Mouse (Mus musculus) left cerebral cortex, postnatal 36 days (tissue): ENCODE data around the gene Mslnl. TPM values are rescaled to one million over a fixed set of nuclear protein-coding genes. Genes with fewer than 3 reads are reported as not detected.

Experiments used
- DNase-seq, 2 experiments: peaks; one replicate each; pipeline ENCODE4 v3.0.0; 2021 to 2022; ENCODE audit warnings: low spot score in 2 of 2, mixed read lengths in 1 of 2
- intact Hi-C: fragments of 180-260 bp; cut with DNase I; formaldehyde crosslinking; loops from one replicate; pipeline ENCODE4 v1.15.1; 2025
- total RNA-seq, 2 experiments: library from RNA; stranded (reverse); gene quantifications; 2 replicates each; pipeline ENCODE4 v1.2.3; 2021

Mslnl gene
- total RNA-seq: under 1 TPM; 0.35 to 0.39 TPM

DNA sequence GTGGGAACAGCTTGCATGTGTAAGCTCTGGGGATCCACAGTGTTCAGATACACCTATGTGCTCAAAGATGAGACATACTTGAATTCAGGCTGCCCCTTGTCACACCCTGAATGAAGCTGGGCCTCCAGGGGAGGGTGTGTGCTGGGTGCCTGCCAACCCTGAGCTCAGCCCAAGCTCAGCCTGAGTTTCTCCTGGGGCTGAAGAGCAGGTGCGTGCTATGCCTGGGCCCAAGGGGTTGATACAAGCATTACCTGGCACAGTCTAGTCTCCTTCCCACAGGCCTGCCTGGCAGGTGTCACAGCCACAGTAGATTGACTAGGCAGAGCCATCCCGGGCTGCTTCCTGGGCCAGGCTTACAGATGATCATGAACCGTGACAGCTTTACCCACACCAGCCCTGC, at the start of gene Mslnl:
TSS of gene Mslnl (plus strand) at position 298 of the 400 bp plus-strand sequence.
- intact Hi-C loops: no loop called here
- no peak for DNase-seq

DNA sequence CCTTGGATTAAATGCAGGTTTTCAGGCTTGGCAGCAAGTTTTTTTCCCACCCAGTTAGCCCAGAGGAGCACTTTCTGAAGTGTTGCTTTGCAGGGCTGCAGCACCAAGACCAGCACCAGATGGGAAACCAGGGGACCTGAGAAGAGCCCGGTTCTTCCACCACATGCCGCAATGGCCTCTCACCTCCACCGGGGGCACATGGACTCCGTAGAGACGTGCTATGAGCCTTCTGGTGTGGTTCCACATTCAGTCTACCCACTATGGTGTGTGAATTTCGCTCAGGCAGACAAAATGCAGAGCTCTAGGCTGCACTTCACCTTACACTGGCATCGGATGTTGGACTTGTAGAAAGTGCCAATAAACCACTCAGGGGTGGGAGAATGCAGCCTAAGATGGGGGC, 49.5 kb upstream of the Mslnl start:
- intact Hi-C loops: no loop called here

DNA sequence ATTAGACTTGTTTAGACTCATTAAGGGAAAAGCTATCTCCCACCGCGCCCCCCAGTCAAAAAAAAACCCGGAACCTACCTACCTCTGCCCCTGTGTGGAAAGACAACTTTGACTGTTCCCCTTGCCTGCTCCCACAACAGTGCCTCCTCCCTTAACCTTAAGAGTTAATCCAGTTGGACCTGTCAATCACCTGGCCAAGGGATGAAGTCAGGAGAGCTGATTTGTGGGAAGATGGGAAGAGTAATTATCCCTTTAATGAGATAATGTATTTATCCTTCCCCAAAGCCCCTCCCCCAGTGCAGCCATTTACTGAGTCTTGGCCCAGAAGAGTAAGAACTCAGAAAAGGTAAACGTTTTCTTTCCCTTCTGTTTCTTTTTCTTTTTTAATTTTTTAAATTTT, 46.9 kb upstream of the Mslnl start:
- intact Hi-C loops: no loop called here
- DNase-seq: no peak

More for the DNA sequence above, 49.5 kb upstream of the Mslnl start:
- no peak for DNase-seq

DNA sequence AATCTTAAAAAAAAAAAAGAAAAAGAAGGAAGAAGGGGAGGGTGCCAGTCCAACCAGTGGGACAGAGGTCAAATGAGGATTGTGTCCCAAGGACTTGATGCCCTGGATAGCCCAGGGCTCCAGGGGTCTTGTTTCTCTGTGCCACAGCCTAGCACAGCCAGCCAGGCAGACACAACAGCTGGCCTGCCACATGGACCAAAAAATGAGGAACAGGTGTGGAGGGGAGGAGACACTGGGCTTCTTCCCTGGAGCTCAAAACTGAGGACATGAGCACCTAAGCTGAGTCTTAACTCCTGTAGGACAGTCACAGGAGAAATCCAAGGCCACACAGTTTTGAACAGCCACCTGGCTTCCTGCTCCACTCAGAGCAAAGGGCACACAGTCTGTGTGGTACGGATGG, 39.6 kb upstream of the Mslnl start:
- intact Hi-C loops: loop anchor here (2.0 to 10.0 kb wide), 2 partner anchors 127 to 301 kb away; no protein-coding TSS in a partner anchor

DNA sequence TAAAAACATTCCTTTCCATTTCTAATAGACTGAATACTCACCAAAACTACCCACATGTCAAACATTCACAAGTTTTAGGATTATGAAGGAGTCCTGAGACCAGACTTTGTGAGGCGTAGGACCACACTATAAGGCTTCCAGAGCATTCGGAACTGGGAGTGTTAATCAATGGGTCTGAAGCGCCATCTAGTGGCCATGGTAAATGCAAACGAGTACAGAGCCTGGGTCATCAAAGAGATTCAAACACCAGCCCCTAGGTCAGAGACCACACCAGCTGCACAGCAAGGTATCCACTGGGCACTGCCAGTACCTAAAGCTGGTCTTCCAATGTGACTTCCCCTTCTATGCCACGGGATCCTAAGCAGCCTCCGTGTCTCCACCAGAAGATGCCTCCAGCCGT, 37.4 kb upstream of the Mslnl start:
- intact Hi-C loops: loop anchor here (2.0 to 10.0 kb wide), 2 partner anchors 190 to 304 kb away; no protein-coding TSS in a partner anchor
- peak; percentile 65 to 81 for DNase-seq

More for the DNA sequence above, 39.6 kb upstream of the Mslnl start:
- no peak for DNase-seq

DNA sequence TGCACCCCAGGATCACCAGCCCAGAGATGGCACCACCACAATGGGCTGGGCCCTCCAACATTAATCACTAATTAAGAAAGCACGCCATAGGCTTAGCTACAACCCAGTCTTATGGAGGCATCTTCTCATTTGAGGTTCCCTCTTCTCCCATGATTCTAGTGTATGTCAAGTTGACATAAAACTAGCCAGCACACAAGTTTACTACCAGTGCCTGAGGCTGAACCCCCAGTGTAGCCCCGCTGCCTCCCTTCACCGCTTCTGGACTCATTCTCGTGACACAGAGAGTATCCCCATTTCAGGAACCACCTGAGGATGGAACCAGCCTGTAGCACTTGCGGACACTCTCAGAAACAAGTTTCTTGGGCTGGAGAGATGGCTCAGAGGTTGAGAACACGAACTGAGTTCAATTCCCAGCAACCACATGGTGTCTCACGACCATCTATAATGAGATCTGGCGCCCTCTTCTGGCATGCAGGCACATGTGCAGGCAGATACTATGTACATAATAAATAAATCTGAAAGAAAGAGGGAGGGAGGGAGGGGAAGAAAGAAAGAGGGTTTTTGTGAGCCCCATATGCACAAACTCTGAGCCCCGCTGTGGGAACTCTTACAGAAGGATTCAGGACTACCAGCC, 34.9 kb upstream of the Mslnl start:
- intact Hi-C loops: no loop called here

DNA sequence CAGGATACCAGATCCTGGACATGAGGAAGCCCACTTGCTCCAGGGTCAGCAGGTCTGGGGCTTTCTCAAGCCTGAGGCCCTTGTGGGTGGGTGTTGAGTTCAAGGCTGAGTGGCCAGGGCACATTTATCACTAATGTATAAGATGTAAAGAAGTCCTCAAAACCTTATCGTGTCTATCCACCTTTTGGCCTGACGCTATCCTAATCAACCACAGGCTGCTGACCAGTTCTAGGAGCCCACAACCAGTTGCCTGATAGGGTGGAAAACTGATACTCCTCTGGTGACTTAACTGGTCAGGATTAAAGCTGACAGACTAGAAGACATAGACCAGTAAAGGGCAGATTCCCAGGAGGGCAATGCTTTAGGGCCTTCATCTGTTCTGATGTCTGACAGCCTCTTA, 25.8 kb upstream of the Mslnl start:
- intact Hi-C loops: no loop called here
- DNase-seq: no peak

More for the DNA sequence above, 34.9 kb upstream of the Mslnl start:
- no peak for DNase-seq

DNA sequence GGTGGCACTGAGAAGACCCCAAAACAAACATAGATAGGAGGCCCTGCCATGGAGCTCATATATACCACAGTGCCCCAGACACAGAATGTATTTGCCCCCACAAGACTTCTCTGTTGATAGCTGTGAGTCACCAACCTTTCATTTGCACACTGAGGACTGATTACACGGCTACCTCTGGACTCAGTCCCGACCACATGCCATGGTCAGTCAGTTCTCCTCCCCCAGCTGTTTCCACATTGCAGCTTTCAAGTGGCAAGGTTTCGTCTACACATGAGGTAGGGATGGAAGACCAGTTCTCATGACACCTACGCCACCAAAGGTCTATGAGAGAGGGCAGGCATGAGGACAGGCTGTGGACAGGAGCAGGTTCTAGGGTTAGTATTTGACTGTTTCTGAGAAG, 24.7 kb upstream of the Mslnl start:
- DNase-seq: no peak
- intact Hi-C loops: no loop called here

DNA sequence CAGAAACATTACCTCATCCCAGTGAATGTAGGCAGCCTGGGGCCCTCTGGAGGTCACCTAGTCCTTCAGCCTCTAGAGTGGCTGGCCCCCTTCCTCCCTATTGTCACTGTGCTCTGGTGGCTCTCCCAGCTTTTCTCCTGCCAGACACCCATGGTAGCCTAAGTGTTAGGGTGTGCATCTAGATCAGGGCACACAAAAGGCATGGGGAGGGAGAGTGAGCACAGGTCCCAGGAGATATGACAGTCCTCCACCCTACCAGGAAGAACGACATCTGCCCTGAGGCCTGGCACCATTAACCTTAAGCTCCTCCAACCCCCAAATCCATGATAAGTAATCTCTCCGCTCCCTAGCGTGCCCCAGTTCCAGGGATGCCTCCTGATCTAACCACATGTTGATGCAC, 20.2 kb upstream of the Mslnl start:
- DNase-seq: no peak
- intact Hi-C loops: no loop called here

DNA sequence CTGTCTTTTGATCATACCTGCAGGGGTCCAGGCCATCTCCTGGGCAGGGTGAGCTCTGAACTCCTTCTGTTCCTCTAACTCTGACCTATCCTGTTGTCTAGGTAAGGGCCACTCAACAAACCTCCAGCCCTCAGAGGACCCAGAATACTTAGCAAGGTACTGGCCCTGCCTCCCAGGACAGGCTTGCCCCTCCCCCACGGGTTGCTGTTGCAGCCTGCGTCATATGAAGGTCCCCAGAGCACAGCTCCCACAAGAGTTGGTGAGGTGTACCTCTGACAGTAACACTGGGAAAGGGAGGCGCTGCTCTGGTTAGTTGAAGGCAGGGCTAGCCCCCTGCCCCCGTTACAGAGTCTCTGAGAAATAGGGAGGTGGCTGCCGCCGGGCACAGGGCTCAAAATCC, 19.7 kb upstream of the Mslnl start:
- intact Hi-C loops: no loop called here
- DNase-seq: no peak

DNA sequence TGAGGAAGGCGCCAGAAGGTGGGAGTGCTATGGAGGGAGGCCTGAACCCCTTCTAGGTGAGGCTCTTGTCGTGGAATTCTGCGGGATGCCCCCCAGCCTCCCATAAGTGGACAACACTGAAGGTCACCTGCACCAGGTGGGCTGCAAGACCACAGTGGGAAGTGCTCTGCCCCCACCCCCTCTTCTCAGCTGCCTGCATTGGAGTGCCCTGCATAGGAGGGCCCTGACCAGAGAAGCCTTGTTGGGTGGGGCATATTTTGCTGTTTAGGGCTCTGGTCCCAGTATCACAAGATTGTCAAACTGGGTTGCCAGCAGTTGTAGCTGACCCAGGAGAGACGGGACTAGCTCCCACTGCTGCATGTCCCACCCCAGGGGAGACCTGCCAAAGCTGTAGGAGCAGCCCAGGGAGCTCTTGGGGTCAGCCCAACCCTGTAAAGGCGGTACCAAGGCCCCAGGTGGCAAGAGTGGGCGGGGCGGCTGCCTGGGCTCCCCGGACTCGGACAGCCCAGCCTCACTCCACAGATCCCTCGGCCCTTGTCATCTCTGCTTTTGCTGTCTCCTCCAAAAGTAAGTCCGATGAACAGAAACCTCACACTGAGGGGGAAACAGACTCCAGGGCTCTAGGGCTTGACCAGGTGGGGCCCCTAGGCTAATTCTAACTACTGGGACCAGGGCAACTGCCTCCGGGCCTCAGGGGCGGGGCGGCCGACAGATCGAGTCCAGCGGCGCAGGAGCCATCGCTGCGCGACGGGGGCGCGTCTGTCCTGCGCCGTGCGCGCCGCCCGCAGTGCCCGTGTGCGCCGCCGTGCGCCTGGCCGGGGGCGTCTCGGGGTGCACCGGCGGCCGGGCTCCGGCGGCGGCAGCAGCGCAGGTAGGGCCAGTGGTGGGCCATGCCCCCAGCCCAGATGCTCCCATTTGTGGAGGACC, 18.9 kb upstream of the Mslnl start, which contains the start of gene Gng13:
TSS of gene Gng13 (plus strand) at position 461 of the 927 bp plus-strand sequence.
- DNase-seq: peak; percentile 58 to 74
- intact Hi-C loops: no loop called here

DNA sequence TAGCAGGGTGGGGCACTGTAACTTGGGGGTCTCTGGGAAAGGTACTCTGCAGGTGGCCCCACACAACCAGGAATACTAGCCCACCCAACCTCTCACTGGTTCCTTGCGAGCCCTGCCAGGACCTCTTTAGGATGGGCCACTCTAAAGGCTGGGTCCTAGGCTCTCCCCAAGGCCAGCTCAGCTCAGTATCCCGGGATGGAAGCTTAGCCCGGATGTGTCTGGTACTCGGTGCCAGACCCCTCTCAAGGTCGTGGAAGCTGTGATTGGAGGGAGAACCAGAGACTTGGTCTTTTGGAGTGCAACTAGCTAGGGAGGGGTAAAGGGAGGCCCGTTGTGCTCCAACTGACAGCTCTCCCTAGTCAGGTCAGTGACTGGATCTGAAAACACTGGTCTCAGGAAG, 18.2 kb upstream of the Mslnl start:
- no peak for DNase-seq
- intact Hi-C loops: no loop called here

DNA sequence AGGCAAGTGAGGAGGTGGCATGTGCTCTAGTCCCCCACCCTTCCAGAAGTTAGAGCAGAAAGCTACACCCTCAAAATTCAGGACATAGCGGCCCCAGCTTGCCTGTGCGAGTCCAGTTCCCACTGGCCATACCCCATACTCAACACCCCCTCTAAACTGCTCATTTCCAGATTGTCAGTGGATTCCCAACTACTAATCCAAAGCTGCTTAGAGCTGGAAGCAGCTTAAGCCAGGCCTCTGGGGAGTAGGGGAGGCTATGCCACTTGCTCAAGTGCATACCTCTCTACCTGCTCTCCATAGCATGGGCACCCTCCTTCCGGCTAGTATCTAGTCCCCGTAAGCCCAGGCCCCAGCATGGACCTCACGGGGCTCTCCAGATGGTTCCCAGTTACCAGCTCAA, 14.4 kb upstream of the Mslnl start:
- DNase-seq: no peak
- intact Hi-C loops: no loop called here

DNA sequence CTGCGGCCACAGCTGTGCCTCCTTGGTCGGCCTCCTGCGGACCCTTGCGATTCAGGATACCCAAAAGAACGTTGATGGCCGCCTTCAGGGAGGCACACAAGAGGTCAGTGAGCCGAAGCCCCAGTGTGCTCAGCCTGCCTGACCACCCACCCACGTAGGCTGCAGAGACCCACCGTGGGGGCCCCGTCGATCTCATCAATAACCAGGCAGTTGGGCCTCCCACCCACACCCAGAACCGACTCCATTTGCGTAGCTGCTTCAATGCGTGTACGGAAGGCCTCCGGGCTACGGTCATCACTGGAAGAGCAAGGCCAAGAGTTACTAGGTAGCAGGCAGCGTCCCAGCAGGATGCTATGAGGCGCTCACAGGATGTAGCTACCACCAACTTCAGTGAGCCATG, 12.4 kb upstream of the Mslnl start:
- DNase-seq: no peak
- intact Hi-C loops: no loop called here

DNA sequence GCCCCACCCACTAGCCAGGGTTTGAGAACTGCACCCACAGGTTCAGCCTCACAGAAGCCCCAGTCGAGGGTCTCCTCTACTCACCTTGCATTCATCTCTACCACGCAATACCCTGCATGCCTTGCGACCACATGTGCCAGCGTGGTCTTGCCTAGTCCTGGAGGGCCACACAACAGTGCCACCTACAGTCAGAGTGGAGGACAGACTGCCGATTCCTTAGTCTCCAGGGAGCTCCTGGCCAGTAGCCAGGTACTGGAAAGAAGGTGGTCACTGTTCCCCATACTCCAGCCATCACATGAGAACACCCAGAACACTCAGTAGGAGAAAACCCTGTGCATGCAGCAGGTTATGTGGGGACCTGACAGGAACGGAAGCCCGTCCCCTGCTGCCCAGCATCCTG, 11.9 kb upstream of the Mslnl start:
- DNase-seq: no peak
- intact Hi-C loops: no loop called here

DNA sequence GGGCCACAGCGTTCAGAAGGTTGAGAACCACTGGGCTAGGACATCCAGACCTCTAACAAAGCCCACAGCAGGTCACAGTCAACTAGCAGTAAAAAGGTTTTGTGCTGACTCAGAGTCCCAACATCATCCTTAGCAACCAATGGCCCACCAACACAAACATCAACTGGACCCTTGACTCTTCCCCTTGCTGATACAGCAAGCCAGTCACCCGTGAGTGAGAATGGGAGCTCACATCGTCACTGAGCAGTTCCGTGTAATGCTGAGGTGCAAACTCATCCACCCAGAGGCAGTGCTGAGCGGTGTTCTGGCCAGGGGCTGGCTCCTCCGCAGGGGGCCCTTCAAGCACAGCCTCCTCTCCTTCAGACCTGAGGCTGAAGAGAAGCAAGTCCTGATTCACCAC, 10.6 kb upstream of the Mslnl start:
- no peak for DNase-seq
- intact Hi-C loops: no loop called here

DNA sequence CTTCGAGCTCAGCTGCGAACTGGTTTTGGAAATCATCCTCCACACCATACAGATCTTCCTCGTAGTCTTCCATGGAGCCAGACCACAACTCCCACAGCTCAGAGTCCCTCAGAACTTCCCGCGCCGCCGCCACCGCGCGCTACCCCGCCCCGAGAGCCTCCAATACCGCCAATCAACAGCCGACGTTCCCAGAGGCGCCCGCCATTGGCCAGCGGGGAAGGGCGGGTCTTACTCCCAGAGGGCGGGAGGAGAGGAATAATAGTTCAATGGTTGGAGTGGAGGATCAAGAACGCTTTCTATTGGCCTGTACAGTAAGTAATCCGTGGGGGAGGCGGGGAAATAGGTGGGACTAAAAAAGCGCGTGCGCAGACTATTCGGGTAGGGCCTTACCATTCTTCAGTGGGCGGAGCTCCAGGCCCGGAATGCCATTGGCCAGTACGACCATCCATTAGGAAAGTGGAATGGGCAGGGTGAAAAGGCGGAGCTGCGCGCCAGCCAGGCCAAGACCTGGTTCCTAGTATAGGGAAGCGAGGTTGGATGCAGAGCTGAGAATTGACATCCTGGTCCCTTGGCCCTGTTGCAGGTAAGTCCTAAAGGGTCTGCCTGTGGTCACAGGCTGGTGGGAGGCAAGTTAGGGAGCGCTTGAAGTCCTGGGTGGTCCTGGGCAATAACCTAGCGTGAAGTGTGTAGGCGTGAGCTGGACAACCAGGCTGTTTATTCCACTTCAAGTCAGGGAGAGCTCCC, 8.4 kb upstream of the Mslnl start, which contains the start of the genes Chtf18 and Rpusd1:
TSS of gene Chtf18 (minus strand) at position 155 of the 744 bp plus-strand sequence.
TSS of gene Rpusd1 (plus strand) at position 406 of the 744 bp plus-strand sequence.
- peak; percentile 97 to 98 for DNase-seq
- intact Hi-C loops: no loop called here

DNA sequence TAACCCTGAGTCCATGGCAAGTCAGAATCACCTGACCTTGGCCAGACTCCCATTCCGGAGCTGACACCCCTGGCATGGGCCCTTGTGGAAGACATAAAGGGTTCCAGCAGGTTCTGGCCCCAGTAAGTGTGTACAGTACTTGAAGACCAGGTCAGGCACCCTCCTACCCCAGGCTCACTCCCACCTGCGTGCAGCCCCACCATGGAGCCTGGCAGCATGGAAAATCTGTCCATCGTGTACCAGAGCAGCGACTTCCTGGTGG, 7.9 kb upstream of the Mslnl start:
- DNase-seq: no peak
- intact Hi-C loops: no loop called here

DNA sequence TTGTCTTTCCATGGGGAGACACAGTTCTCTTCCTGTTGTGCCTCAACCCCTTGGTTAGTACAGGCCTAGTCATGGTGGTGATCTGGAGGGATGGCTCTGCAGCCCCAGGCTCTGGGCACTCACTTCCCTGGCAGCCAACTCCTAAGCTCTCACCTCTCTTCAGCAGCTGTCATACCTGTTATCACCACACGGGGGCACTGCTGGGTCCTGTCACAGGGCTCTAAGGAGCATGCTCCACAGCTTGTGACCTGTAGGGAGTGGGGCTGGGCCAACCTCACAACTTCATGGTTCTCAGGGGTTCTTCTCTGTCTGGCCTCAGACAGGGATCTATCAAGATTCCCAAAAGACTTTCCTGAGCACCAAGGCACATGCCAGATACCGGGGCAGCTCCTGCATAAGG, 3.8 kb upstream of the Mslnl start:
- intact Hi-C loops: no loop called here
- DNase-seq: peak; percentile 75 to 85

DNA sequence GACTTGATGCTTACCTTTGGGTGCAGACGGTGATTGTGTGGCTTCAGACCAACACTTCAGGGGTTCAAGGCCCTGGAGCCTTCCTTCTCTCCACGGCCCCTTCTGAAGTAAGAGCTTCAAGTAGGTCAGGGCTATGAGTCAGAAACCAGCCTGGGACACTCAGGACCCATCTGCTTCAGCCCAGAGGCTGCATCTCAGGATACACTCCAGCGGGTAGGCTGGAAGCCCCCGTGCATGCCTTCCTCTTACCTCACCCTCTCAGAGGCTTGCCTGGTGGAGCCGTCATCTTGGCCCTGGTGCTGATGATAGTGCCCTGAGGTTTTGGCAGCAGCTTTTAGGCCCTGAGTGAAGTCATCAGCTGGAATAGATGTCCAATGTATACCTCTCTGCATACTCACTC, 596 bp upstream of the Mslnl start:
- DNase-seq: no peak
- intact Hi-C loops: no loop called here
